Mouse (Mus musculus) CH12.LX (cell line): ENCODE measurements at regions not wholly inside any gene's neighbourhood (a gene's known extent, or its start where the extent isn't known, plus 50 kb on each side); places are given as distances from the start of the nearest gene placed in this dataset.
A peak's percentile ranks its signal among the peaks of the same experiment; 100 is the strongest.

ENCODE experiments used
- CTCF ChIP-seq, 2 experiments: IDR thresholded peaks in 1 of 2; conservative IDR thresholded peaks in 1 of 2; 2 replicates each; pipeline ENCODE4 v1.5.1; 2011 to 2012; ENCODE audit warnings: low read depth in 2 of 2, low read length in 2 of 2, improper control_type of control experiment in 1 of 2, inconsistent platforms in 1 of 2, mild to moderate bottlenecking in 1 of 2, moderate library complexity in 1 of 2
- ELF1 ChIP-seq: IDR thresholded peaks from 2 replicates; pipeline ENCODE4 v1.6.1; 2014; ENCODE audit warnings: low read depth, mild to moderate bottlenecking, inconsistent platforms, low read length, improper control_type of control experiment
- EP300 ChIP-seq: IDR thresholded peaks from 2 replicates; pipeline ENCODE4 v1.6.1; 2011; ENCODE audit warnings: low read length, improper control_type of control experiment
- MEF2A ChIP-seq: IDR thresholded peaks from 2 replicates; pipeline ENCODE4 v1.6.1; 2014; ENCODE audit warnings: low read depth, mild to moderate bottlenecking, inconsistent platforms, low read length, improper control_type of control experiment, borderline replicate concordance
- MYC ChIP-seq: IDR thresholded peaks from 2 replicates; pipeline ENCODE4 v1.6.1; 2011; ENCODE audit warnings: low read depth, mild to moderate bottlenecking, improper control_type of control experiment, low read length
- RAD21 ChIP-seq: IDR thresholded peaks from 2 replicates; pipeline ENCODE4 v1.6.1; 2011; ENCODE audit warnings: low read depth, mild to moderate bottlenecking, low read length, improper control_type of control experiment, moderate library complexity
- SIN3A ChIP-seq: IDR thresholded peaks from 2 replicates; pipeline ENCODE4 v1.6.1; 2012; ENCODE audit warnings: low read length, improper control_type of control experiment, inconsistent platforms
- TCF12 ChIP-seq: IDR thresholded peaks from 2 replicates; pipeline ENCODE4 v1.6.1; 2014; ENCODE audit warnings: low read depth, mild to moderate bottlenecking, inconsistent platforms, low read length, improper control_type of control experiment
- USF2 ChIP-seq: conservative IDR thresholded peaks from 2 replicates; pipeline ENCODE4 v1.6.1; 2011; ENCODE audit warnings: low read depth, low read length, improper control_type of control experiment
- ZC3H11A ChIP-seq: IDR thresholded peaks from 2 replicates; pipeline ENCODE4 v1.6.1; 2012; ENCODE audit warnings: low read depth, mild to moderate bottlenecking, inconsistent platforms, low read length, improper control_type of control experiment

DNA sequence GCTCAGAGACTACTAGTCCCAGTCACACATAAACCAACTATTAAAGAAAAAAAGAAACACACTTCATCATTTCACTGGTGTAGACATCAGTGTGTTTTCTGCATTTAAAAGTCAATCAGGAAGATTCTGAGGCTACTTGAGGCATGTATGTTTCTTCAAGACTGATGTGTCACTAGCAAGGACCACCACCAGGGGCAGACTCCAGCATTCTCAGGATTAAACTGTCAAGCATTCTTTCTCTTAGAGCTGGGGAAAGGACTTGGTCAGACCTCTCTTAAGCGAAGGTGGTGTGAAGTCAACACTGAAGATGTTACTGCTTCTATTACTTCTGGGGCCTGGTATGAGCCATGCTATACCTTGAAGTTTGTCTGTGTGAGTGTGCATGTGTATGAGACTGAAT is 114.1 kb upstream of the Try4 start:
- TF ChIP-seq RAD21: no peak
- TF ChIP-seq MEF2A: no peak
- TF ChIP-seq USF2: no peak
- peak; percentile 18 to 43; a peak in 2 of 4 replicates for TF ChIP-seq CTCF (conservative IDR thresholded peaks at IDR 0.05 in 1 of 2, IDR thresholded peaks at IDR 0.05 in 1 of 2; ENCODE audit: low read depth in 2 of 2, low read length in 2 of 2)
- TF ChIP-seq SIN3A: no peak
- no peak for TF ChIP-seq TCF12
- TF ChIP-seq ELF1: no peak
- TF ChIP-seq MYC: no peak
- no peak for TF ChIP-seq ZC3H11A
- TF ChIP-seq EP300: no peak
